Mouse (Mus musculus) adrenal gland, postnatal 36 days (tissue): ENCODE measurements around the gene Olfr1506. TPM values are rescaled to one million over a fixed set of nuclear protein-coding genes. Genes with fewer than 3 reads are reported as not detected.
"Not testable (repeated sequence)": the region's sequence is repeated elsewhere in the genome, so short reads cannot be mapped to it uniquely, and the experiment has no call there.

Experiments used
- DNase-seq, 2 experiments: peaks; one replicate each; pipeline ENCODE4 v3.0.0; 2021; ENCODE audit warnings: mixed read lengths in 1 of 2
- long read RNA-seq, 2 experiments: library from polyadenylated mRNA; stranded (forward); transcript quantifications; one replicate each; pipeline ENCODE4 v2.0.0; 2021; ENCODE audit warnings: borderline sequencing depth in 2 of 2
- total RNA-seq, 2 experiments: library from RNA; stranded (reverse); gene quantifications; 2 replicates each; pipeline ENCODE4 v1.2.3; 2021

Gene Olfr1506
- not detected for total RNA-seq
- long read RNA-seq, experiment 1, result 0 reads
- long read RNA-seq, experiment 2, result 0 reads

DNA sequence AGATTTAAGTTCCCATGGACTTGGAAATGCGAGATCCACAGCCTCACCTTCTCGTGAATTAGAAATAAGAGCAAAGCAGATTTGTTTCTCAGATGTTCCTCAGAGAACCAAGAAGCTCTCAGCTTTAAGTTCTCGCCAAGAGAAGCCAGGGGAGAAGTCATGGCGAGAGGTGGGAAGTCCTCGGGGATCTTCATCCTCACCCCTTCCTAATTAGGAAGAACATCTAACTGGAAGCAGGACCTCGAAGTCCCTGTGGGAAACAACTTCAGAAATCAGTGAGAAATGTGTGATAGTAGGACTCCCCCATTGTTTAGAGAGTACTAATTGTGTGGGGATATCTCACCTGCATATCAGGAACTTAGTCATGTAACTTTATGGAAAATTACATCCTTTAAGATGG is at the start of gene Olfr1506:
Olfr1506 (minus strand) TSS at position 101 of the 400 bp plus-strand sequence.
- DNase-seq, result not testable (repeated sequence)

GRCm38 (mm10) chr2:90270932-90271331 is 46.6 kb upstream of the Olfr1506 start, which contains the start of gene Olfr1271:
Gene Olfr1271, minus strand, starts transcription at chr2:90271032.
- DNase-seq, result no peak

GRCm38 (mm10) chr2:90257492-90257891 is 33.2 kb upstream of the Olfr1506 start, which contains the start of gene Olfr142:
Gene Olfr142, minus strand, starts transcription at chr2:90257592.
- DNase-seq, result no peak

DNA sequence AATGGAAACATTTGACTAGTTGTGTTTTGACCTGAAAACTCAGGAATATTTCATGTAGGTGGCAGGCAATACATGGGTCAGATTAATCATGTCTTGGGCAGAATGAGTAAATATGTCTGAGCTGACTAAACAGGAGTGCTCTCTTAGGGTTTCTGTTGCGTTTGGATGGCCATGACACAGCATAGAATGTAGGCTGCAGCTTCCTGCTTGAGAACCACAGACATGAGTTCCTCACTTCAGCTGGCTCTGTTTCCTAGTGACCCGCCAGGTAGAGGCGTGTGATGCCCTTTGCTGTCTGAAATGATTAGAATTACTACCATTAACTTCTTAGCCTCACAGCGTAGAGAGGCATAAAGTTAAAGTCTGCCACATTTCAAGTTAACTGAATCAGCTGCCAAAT is 24.7 kb downstream of the Olfr1506 start:
- DNase-seq, result not testable (repeated sequence)

GRCm38 (mm10) chr2:90195285-90195684 is 29.0 kb downstream of the Olfr1506 start:
- DNase-seq, result not testable (repeated sequence)

DNA sequence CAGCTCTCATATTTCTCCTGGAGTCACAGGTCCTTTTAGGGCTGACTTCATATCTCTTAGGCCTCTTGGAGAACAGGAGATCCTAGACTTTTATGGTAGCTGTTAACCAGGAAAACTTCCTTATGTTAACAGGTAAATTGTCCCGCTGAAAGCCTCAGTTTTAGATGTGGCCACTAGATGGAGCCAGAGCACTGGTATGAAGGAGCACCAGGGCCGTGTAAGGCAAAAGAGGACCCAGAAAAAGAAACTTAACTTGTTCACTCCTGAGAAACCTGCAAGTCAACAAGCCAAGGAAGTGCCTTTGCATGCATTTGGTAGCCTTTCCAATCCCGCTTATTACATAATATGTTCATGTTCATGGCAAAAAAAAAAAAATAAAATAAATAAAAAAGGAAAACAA is 29.5 kb downstream of the Olfr1506 start:
- not testable (repeated sequence) for DNase-seq

- DNase-seq, result not testable (repeated sequence)
Measured at GRCm38 (mm10) chr2:90187082-90187481, 37.2 kb downstream of the Olfr1506 start.

DNA sequence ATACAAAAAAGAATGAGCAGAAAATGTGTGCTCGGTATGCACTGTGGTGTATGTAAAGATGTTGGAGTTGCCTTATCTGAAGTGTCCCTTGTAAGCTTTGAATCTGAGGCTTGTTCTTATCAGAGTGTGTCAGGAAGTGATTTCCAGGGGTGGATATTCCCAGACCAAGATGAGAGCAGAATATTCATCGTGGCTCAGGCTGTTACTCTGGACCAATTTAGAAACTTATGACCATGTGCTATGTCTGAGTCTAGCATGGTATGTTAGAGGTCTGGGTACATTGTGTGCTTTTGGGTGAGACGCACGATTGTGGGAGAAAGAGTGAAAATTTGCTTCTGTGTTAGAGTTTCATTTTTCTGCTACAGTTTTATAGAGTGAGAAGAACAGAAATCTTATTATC is 38.2 kb downstream of the Olfr1506 start:
- DNase-seq, result not testable (repeated sequence)

Other genes with a start within 250 kb of the Olfr1506 start
- gene Olfr1261, start 233.3 kb downstream of the Olfr1506 start, total RNA-seq, result not detected
- not detected for gene Olfr1262, start 224.3 kb downstream of the Olfr1506 start, total RNA-seq
- not detected for gene Olfr1263, start 212.4 kb downstream of the Olfr1506 start, total RNA-seq
- gene Olfr1264, start 198.9 kb downstream of the Olfr1506 start, total RNA-seq, result not detected
- not detected for gene Olfr1265, start 189.2 kb downstream of the Olfr1506 start, total RNA-seq
- gene Olfr140, start 160.9 kb downstream of the Olfr1506 start, total RNA-seq, result not detected
- not detected for gene Olfr1269, start 103.1 kb downstream of the Olfr1506 start, total RNA-seq
- gene Olfr32, start 82.2 kb downstream of the Olfr1506 start, total RNA-seq, result not detected
- gene Olfr1270, start 71.4 kb downstream of the Olfr1506 start, total RNA-seq, result not detected
- gene Olfr142, start 33.1 kb upstream of the Olfr1506 start, total RNA-seq, result not detected
- not detected for gene Olfr1271, start 46.5 kb upstream of the Olfr1506 start, total RNA-seq
- not detected for gene Olfr1272, start 68.3 kb upstream of the Olfr1506 start, total RNA-seq
- gene Gm13769, start 97.7 kb upstream of the Olfr1506 start, total RNA-seq, result under 1 TPM in 1 of 2 experiments, not detected in 1; 0.16 TPM
- gene Olfr1274-ps, start 174.2 kb upstream of the Olfr1506 start, total RNA-seq, result not detected